Mouse (Mus musculus) MEL-GATA-1-ER (cell line): ENCODE data around the gene Fbxo11.
A peak's percentile ranks its signal among the peaks of the same experiment; 100 is the strongest.
"Not testable (repeated sequence)": the region's sequence is repeated elsewhere in the genome, so short reads cannot be mapped to it uniquely, and the experiment has no call there.

Source experiments
- DNase-seq: peaks from one replicate; pipeline ENCODE4 v3.0.0-alpha.2; 2012; ENCODE audit warnings: low read depth; ENCODE audit errors: extremely low read depth

The Fbxo11 gene

DNA sequence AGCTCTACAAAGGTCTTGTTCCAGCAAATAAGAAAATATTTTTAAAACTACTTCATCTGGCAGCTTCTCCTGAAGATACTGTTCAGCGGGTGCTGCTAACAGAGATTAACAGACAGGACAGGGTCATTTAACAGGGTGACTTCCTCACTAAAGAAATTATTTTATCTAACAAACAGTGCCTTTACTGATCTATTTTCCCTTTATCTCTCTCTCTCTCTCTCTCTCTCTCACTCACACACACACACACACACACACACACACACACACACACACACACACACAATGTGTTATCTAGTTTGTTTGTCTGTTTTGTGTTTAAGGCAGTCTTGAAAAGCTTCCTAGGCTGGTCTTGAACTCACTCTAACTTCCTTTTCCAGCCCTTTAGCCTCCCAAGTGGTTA is 50.6 kb downstream of the Fbxo11 start:
- no peak for DNase-seq

DNA sequence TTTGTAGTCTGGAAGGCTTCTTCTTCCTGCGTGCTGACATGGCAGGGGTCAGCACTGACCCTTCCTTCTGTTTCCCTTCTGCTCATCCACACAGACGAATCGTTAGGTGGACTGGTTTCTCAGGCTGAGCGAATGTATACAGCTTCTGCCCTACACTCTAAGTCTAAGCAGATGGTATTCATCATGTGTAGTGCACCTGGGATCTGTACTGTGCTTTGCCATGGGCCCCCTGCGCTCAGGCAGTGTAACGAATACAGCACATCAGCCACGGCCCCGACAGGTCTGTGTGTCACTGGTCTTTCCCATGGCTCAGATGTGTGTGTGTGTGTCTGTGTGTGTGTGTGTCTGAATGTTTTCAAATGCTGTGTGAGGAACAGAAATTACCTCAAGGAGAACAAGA is 58.1 kb downstream of the Fbxo11 start:
- DNase-seq = no peak

DNA sequence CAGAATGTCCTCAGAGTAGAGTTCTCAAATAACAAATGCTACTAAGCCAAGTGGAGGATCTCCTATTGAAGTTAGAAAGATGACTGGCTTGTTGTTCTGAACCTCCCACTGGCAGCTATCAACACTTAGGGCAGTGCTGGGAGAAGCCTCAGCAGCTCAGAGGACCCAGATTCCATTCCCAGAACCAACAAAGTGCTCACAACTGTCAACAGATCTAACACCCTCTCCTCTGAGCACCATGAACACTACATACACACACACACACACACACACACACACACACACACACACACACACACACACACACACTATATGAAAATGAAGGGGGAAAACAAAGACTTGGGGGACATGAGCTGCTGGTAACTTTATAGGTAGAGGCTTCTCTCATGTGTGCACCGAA is 60.2 kb downstream of the Fbxo11 start:
- no peak for DNase-seq

DNA sequence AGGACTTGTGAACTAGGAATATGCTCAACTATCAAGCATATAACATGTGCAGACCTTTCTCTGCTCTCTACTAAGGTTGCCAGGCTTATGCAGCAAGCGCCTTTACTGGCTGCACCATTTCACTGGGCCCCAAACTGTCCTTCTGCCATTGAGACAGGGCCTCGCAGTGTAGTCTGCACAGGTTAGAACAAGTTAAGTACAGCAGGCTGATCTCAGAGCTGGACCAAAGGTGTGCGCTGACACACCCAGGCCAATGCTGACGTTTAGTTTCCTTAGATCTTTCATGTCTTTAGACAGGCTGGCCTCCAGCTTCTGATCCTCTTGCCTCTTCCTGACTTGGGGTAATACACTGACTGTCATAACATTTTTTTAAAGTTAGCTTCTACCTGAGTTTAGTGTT is 67.3 kb downstream of the Fbxo11 start:
- no peak for DNase-seq

DNA sequence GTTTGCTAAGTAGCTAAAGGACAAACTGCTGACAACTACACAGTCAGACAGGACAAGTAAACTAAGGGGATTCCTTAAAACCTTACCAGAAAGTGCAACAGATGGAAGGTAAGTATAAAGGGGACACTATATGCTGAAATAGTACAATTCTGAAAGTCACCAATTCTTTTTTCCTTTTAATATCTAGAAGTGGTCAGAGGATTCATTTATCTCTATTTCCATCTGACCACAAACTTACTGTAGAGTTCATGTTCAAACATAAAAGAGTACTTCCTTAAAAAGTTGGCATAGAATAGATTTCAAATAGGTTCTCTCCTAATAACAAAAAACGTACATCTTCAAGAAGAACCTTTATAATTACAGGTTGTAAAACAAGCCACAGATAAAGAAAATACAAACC is 71.8 kb downstream of the Fbxo11 start:
- no peak for DNase-seq

- DNase-seq = no peak
Observed at GRCm38 (mm10) chr17:87992154-87992553, 72.9 kb downstream of the Fbxo11 start.

- DNase-seq = no peak
Observed at GRCm38 (mm10) chr17:87987507-87987906, 77.6 kb downstream of the Fbxo11 start.

GRCm38 (mm10) chr17:87985916-87986315 is 79.2 kb downstream of the Fbxo11 start:
- no peak for DNase-seq

GRCm38 (mm10) chr17:87984440-87985214 is 80.5 kb downstream of the Fbxo11 start:
- peak; percentile 64 for DNase-seq

GRCm38 (mm10) chr17:87983313-87983712 is 81.8 kb downstream of the Fbxo11 start:
- no peak for DNase-seq

GRCm38 (mm10) chr17:87982112-87982511 is 83.0 kb downstream of the Fbxo11 start:
- no peak for DNase-seq

DNA sequence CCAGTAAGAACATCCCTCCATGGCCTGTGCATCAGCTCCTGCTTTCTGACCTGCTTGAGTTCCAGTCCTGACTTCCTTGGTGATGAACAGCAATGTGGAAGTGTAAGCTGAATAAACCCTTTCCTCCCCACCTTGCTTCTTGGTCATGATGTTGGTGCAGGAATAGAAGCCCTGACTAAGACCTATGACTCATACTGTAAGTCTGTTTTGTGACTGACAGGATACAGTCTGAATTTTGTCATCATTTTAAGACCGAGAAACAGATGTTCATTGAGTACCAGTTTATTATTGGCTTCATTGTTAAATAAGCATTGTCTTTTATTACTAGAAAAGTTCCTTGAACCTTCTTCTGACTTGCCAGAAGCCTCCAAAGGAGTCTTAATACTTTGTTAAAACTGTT is 85.4 kb downstream of the Fbxo11 start:
- not testable (repeated sequence) for DNase-seq

DNA sequence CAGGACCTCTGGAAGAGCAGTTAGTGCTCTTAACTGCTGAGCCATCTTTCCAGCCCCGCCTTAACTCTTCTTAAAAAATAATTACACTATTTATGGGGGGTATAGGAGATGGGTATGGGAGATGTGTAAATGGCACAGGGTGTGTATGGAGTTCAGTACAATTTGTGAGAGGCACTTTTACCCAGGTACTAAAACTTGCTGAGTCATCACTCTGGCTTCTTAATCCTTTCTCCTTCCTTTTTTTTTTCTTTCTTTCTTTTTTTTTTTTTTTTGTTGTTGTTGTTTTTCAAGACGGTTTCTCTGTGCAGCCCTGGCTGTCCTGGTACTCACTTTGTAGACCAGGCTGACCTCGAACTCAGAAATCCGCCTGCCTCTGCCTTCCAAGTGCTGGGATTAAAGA is 88.2 kb downstream of the Fbxo11 start:
- DNase-seq = not testable (repeated sequence)

GRCm38 (mm10) chr17:87976154-87976806 is 88.8 kb downstream of the Fbxo11 start:
- no peak for DNase-seq

GRCm38 (mm10) chr17:87975229-87975853 is 89.8 kb downstream of the Fbxo11 start:
- DNase-seq = no peak

GRCm38 (mm10) chr17:87974629-87975228 is 90.4 kb downstream of the Fbxo11 start, which contains the start of gene Msh6:
Gene Msh6 (plus strand): TSS chr17:87975062.
- DNase-seq = peak; percentile 92

- no peak for DNase-seq
Observed at GRCm38 (mm10) chr17:87973261-87974167, 91.6 kb downstream of the Fbxo11 start.

DNA sequence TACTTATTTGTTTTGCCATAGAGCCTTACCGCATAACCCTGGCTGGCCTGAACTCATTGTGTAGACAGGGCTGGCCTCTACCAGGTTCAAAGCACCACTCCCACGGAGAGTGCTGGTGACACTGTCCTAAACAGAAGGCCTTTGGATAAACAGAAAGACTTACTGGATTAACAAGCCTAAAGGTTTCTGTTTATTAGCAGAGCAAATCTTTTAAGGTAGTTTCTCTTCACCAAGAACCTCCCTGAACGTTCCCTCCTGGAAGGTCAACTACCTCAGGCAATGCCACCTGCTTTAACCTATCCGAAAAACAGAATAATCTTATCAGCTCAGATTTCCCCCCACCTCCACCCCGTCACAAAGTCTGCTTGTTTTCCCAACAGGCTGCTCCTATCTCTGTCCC is 92.2 kb downstream of the Fbxo11 start:
- no peak for DNase-seq

- not testable (repeated sequence) for DNase-seq
Observed at GRCm38 (mm10) chr17:87971696-87972591, 93.1 kb downstream of the Fbxo11 start.

GRCm38 (mm10) chr17:87968483-87968926 is 96.6 kb downstream of the Fbxo11 start:
- DNase-seq = not testable (repeated sequence)
